14 mouse cellular contexts compared by ENCODE assay signal in genomic region chr5:122503760-122504119, GRCm38 (mm10). TPM values are rescaled to one million over a fixed set of nuclear protein-coding genes. Genes with fewer than 3 reads are reported as not detected.
DNase-seq lines count a peak whose midpoint lies in the region; ATAC-seq and TF ChIP-seq lines count a peak whose summit lies in the region.
"Had no signal": no experiment of that assay in that cellular context is flagged by ENCODE, and none has a peak within 500 bp of the region (broad histone marks: within the 10 kb centered on the region; RNA-seq: fewer than 3 reads in every experiment).

No protein-coding gene starts in this region.

- H3K9me3 ChIP-seq in heart, embryonic 11.5 days (replicated peaks; ENCODE audit: control insufficient read depth, low read length): peaks cover 3% of the 10 kb centered on the region; the same call in 1 of the 2 replicates
- H3K9me3 ChIP-seq in midbrain, embryonic 15.5 days: no peaks in the 10 kb centered on the region
- H3K9me3 ChIP-seq in midbrain, embryonic 13.5 days: no peaks in the 10 kb centered on the region
- H3K9me3 ChIP-seq in embryonic facial prominence, embryonic 10.5 days: peaks cover 5% of the 10 kb centered on the region; the same call in 1 of the 2 replicates
- H3K9me3 ChIP-seq: limb, embryonic 15.5 days; lung, embryonic 15.5 days had no signal

- peaks cover 18% of the 10 kb centered on the region for H3K4me1 ChIP-seq in heart, embryonic 11.5 days (ENCODE audit: control insufficient read depth, insufficient read depth, low read length)
- H3K4me1 ChIP-seq in midbrain, embryonic 15.5 days: peaks cover 28% of the 10 kb centered on the region
- peaks cover 30% of the 10 kb centered on the region for H3K4me1 ChIP-seq in midbrain, embryonic 13.5 days (replicated peaks)
- H3K4me1 ChIP-seq in embryonic facial prominence, embryonic 10.5 days: peaks cover 35% of the 10 kb centered on the region

- WGBS in heart, embryonic 11.5 days (ENCODE audit: insufficient replicate concordance): 33% methylated on average over 4 of the region's 4 CpGs
- 20% methylated on average over 4 of the region's 4 CpGs for WGBS in midbrain, embryonic 15.5 days
- 20% methylated on average over 4 of the region's 4 CpGs for WGBS in midbrain, embryonic 13.5 days
- WGBS in embryonic facial prominence, embryonic 10.5 days: 21% methylated on average over 4 of the region's 4 CpGs

- H3K36me3 ChIP-seq in heart, embryonic 11.5 days (ENCODE audit: control insufficient read depth, insufficient read depth, low read length): no peaks in the 10 kb centered on the region
- H3K36me3 ChIP-seq in midbrain, embryonic 15.5 days (replicated peaks): no peaks in the 10 kb centered on the region
- H3K36me3 ChIP-seq in midbrain, embryonic 13.5 days: no peaks in the 10 kb centered on the region
- peaks cover 15% of the 10 kb centered on the region for H3K36me3 ChIP-seq in embryonic facial prominence, embryonic 10.5 days (replicated peaks)
- peaks cover 8% of the 10 kb centered on the region for H3K36me3 ChIP-seq in myocyte (ENCODE audit: control insufficient read depth, insufficient read depth)
- H3K36me3 ChIP-seq: limb, embryonic 15.5 days; lung, embryonic 15.5 days had no signal

- no peak for TF ChIP-seq POLR2A in myocyte (IDR thresholded peaks at IDR 0.05; ENCODE audit: insufficient read length, low read depth)

- H3ac ChIP-seq in myocyte (ENCODE audit: control insufficient read depth, insufficient read length): no peak overlapping the region

- H3K4me3 ChIP-seq in heart, embryonic 11.5 days (ENCODE audit: low read depth, low read length): no peak overlapping the region
- no peak overlapping the region for H3K4me3 ChIP-seq in midbrain, embryonic 15.5 days
- no peak overlapping the region for H3K4me3 ChIP-seq in midbrain, embryonic 13.5 days (replicated peaks)
- H3K4me3 ChIP-seq in embryonic facial prominence, embryonic 10.5 days: peak overlapping the region; percentile 99; the same call in 1 of the 2 replicates
- H3K4me3 ChIP-seq in myocyte: peak overlapping the region; percentile 83

- peak overlapping the region; percentile 94; the same call in 1 of the 2 replicates for H3K4me2 ChIP-seq in heart, embryonic 11.5 days
- no peak overlapping the region for H3K4me2 ChIP-seq in midbrain, embryonic 15.5 days
- no peak overlapping the region for H3K4me2 ChIP-seq in midbrain, embryonic 13.5 days (replicated peaks)
- no peak overlapping the region for H3K4me2 ChIP-seq in myocyte (ENCODE audit: low read depth)

- H3K27ac ChIP-seq in heart, embryonic 11.5 days (ENCODE audit: low read depth, low read length): 0 out of 2 replicates have a peak overlapping the region, but pooled peaks have one; percentile 22
- peak overlapping the region; percentile 99; the same call in 1 of the 2 replicates for H3K27ac ChIP-seq in midbrain, embryonic 15.5 days
- no peak overlapping the region for H3K27ac ChIP-seq in midbrain, embryonic 13.5 days
- H3K27ac ChIP-seq in embryonic facial prominence, embryonic 10.5 days (replicated peaks): no peak overlapping the region
- H3K27ac ChIP-seq: lung, embryonic 15.5 days had no signal

- peak overlapping the region; percentile 96; the same call in 1 of the 2 replicates for H3K9ac ChIP-seq in heart, embryonic 11.5 days (ENCODE audit: low read depth, low read length)
- H3K9ac ChIP-seq in midbrain, embryonic 15.5 days: no peak overlapping the region
- no peak overlapping the region for H3K9ac ChIP-seq in midbrain, embryonic 13.5 days (replicated peaks)
- H3K9ac ChIP-seq: limb, embryonic 15.5 days; lung, embryonic 15.5 days had no signal

- intact Hi-C loops in heart, postnatal 10 days (cut with DNase I): no loop called here

- no peak for DNase-seq in heart, postnatal 10 days
- DNase-seq in embryonic facial prominence, embryonic 10.5 days (ENCODE audit: low spot score): peak; percentile 40
- no peak for DNase-seq in frontal cortex, postnatal 14 days (ENCODE audit: low spot score in 2 of 2)
- DNase-seq in adrenal gland, adult 18-20 months (ENCODE audit: low spot score in 2 of 2): no peak
- DNase-seq: adrenal gland, postnatal 10 days; cerebellum, adult 9-10 months; kidney, adult 2 months; thymus, adult 2 months had no signal

- no peak for ATAC-seq in heart, embryonic 11.5 days (replicated peaks; ENCODE audit: insufficient number of reproducible peaks, low FRiP score, low TSS enrichment)
- no peak for ATAC-seq in midbrain, embryonic 15.5 days (replicated peaks)
- ATAC-seq in midbrain, embryonic 13.5 days: no peak

- H3K27me3 ChIP-seq in heart, embryonic 11.5 days (ENCODE audit: control insufficient read depth, insufficient read depth, low read length): no peaks in the 10 kb centered on the region
- no peaks in the 10 kb centered on the region for H3K27me3 ChIP-seq in midbrain, embryonic 15.5 days (replicated peaks)
- H3K27me3 ChIP-seq in midbrain, embryonic 13.5 days: no peaks in the 10 kb centered on the region
- H3K27me3 ChIP-seq in embryonic facial prominence, embryonic 10.5 days (replicated peaks; ENCODE audit: low read depth, poor library complexity, severe bottlenecking): peaks cover 12% of the 10 kb centered on the region; the same call in 1 of the 2 replicates
- H3K27me3 ChIP-seq in myocyte (ENCODE audit: control insufficient read depth, insufficient read depth, insufficient read length): no peaks in the 10 kb centered on the region
- H3K27me3 ChIP-seq: limb, embryonic 15.5 days; lung, embryonic 15.5 days had no signal

- peaks cover 25% of the 10 kb centered on the region for H3K79me2 ChIP-seq in myocyte (ENCODE audit: control insufficient read depth, insufficient read depth)

TF ChIP-seq in myocyte, 11 proteins besides CTCF, POLR2A, EP300 and RAD21:
- no peak for TF ChIP-seq USF1 (IDR thresholded peaks at IDR 0.05; ENCODE audit: low read depth)
- TF ChIP-seq MYOD1 (IDR thresholded peaks at IDR 0.05; ENCODE audit: control insufficient read depth in 1 of 3, insufficient read length in 2 of 3, low read depth in 2 of 3): no peak
- TF ChIP-seq MAX (IDR thresholded peaks at IDR 0.05; ENCODE audit: low read depth): no peak
- TF ChIP-seq MYOG (IDR thresholded peaks at IDR 0.05; ENCODE audit: control insufficient read depth in 1 of 3, insufficient read depth in 1 of 3, insufficient read length in 2 of 3, low read depth in 2 of 3): no peak
- no peak for TF ChIP-seq TCF3 (IDR thresholded peaks at IDR 0.05; ENCODE audit: insufficient read length, low read depth)
- TF ChIP-seq E2F4 (IDR thresholded peaks at IDR 0.05; ENCODE audit: insufficient read depth): no peak
- TF ChIP-seq REST (IDR thresholded peaks at IDR 0.05; ENCODE audit: insufficient read depth, insufficient read length): no peak
- TF ChIP-seq SRF (IDR thresholded peaks at IDR 0.05; ENCODE audit: control insufficient read depth, insufficient read length, low read depth): no peak
- no peak for TF ChIP-seq CEBPB (IDR thresholded peaks at IDR 0.05; ENCODE audit: insufficient read depth, poor library complexity, severe bottlenecking)
- TF ChIP-seq POLR2AphosphoS2 (IDR thresholded peaks at IDR 0.05; ENCODE audit: insufficient read length, low read depth): no peak
- TF ChIP-seq TCF12 (IDR thresholded peaks at IDR 0.05; ENCODE audit: insufficient read depth, poor library complexity, severe bottlenecking): no peak
TF ChIP-seq in myocyte: peak in this region for 0.

RNA-seq across cellular contexts. Expression of gene Atp2a2, which starts 1.7 kb away (rescaled TPM):
- 255 and 272 TPM in 2 replicates for polyA plus RNA-seq in heart, embryonic 11.5 days (2014; fragmentation: Nextera tagmentation; extraction: Ambion mirVana)
- 1,000 to 10,000 TPM; 7,820 to 7,948 TPM for total RNA-seq in heart, postnatal 10 days (2021)
- polyA plus RNA-seq in midbrain, embryonic 15.5 days (2015; fragmentation: Nextera tagmentation; extraction: Ambion mirVana): 46.3 and 47.7 TPM in 2 replicates
- 35.7 and 40.0 TPM in 2 replicates for polyA plus RNA-seq in midbrain, embryonic 13.5 days (2015; fragmentation: Nextera tagmentation; extraction: Ambion mirVana)
- polyA plus RNA-seq in embryonic facial prominence, embryonic 10.5 days (2016; fragmentation: Nextera tagmentation; extraction: Ambion mirVana): 35.3 and 38.1 TPM in 2 replicates
- 295 TPM for polyA plus RNA-seq in myocyte (2012; fragmentation: generic; extraction: Trizol)
- 100 to 1,000 TPM; 198 to 199 TPM for total RNA-seq in adrenal gland, adult 18-20 months (2021)

Comparison
In these comparisons a context has a peak if more than half of its experiments do, and no peak if none do; other contexts are left out.
1. H3K27ac ChIP-seq: peak in heart, embryonic 11.5 days (single experiment) and midbrain, embryonic 15.5 days (single experiment); none in midbrain, embryonic 13.5 days (single experiment) and embryonic facial prominence, embryonic 10.5 days (single experiment).
2. H3K4me3 ChIP-seq: peak in embryonic facial prominence, embryonic 10.5 days (single experiment) and myocyte (single experiment); none in heart, embryonic 11.5 days (single experiment), midbrain, embryonic 15.5 days (single experiment) and midbrain, embryonic 13.5 days (single experiment).